Mouse (Mus musculus): Measurements from ENCODE around the gene Ptprk.

GRCm38 (mm10) chr10:28395610-28396519, 321.2 kb downstream of the Ptprk start:
- no peak for TF ChIP-seq CTCF (IDR thresholded peaks at IDR 0.05; ENCODE audit: low read depth, low read length)
- no peak for TF ChIP-seq TAL1 (conservative IDR thresholded peaks at IDR 0.05; ENCODE audit: low read depth, low read length)
- TF ChIP-seq GATA2 (IDR thresholded peaks at IDR 0.05; ENCODE audit: borderline replicate concordance, low read depth, low read length) = no peak
